Comparison of ENCODE assay signal across 8 mouse cellular contexts in the genomic region with DNA sequence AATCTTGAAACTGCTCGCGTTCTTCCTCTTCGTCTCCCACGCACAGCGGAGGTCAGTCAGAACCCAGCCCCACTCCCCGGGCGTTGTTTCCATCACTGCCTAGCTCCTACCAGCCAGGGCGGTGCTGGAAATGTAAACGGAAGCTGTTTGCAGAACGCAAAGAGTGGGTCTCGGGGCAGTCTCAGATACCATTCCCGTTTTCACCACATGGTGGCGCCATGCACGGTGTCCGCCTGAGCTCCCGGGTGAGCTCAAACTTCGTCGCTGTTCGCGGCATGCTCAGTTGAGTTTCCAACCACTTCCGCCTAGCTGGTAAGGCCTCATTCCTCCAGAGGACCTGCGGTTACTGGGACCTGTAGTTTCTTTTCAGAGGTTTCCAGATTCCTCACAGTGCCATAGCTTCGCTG. TPM values are rescaled to one million over a fixed set of nuclear protein-coding genes. Genes with fewer than 3 reads are reported as not detected.
DNase-seq lines count a peak whose midpoint lies in the region; ATAC-seq and TF ChIP-seq lines count a peak whose summit lies in the region.

No protein-coding gene starts in this region.

- H3K27ac ChIP-seq in heart, embryonic 15.5 days = no peak overlapping the region
- no peak overlapping the region for H3K27ac ChIP-seq in liver, postnatal 0 days (ENCODE audit: low read depth)
- H3K27ac ChIP-seq in neural tube, embryonic 13.5 days (replicated peaks) = no peak overlapping the region

- peak; percentile 54 for ATAC-seq in erythroid progenitor cell, adult 5-6 weeks (replicated peaks; ENCODE audit: low FRiP score, poor library complexity, severe bottlenecking)
- ATAC-seq in heart, embryonic 15.5 days (replicated peaks; ENCODE audit: insufficient number of reproducible peaks, insufficient read depth, low FRiP score, low read depth) = 0 out of 2 replicates have a peak, but pooled peaks have one; percentile 42
- ATAC-seq in liver, postnatal 0 days = peak; percentile 69
- no peak for ATAC-seq in neural tube, embryonic 13.5 days (ENCODE audit: low read depth)

- H3K9me3 ChIP-seq in heart, embryonic 15.5 days (replicated peaks) = no peaks in the 10 kb centered on the region
- H3K9me3 ChIP-seq in liver, postnatal 0 days (ENCODE audit: low read length) = no peaks in the 10 kb centered on the region
- no peaks in the 10 kb centered on the region for H3K9me3 ChIP-seq in neural tube, embryonic 13.5 days

- 3% methylated on average over 23 of the region's 23 CpGs for WGBS in heart, embryonic 15.5 days
- WGBS in liver, postnatal 0 days (ENCODE audit: insufficient replicate concordance) = under 1% methylated on average over 23 of the region's 23 CpGs
- WGBS in neural tube, embryonic 13.5 days = 3% methylated on average over 23 of the region's 23 CpGs

- peaks cover 87% of the 10 kb centered on the region for H3K27me3 ChIP-seq in heart, embryonic 15.5 days
- H3K27me3 ChIP-seq in liver, postnatal 0 days (ENCODE audit: insufficient read depth, low read length) = peaks cover 45% of the 10 kb centered on the region
- H3K27me3 ChIP-seq in neural tube, embryonic 13.5 days = peaks cover 94% of the 10 kb centered on the region

- TF ChIP-seq EP300 in liver, postnatal 0 days (IDR thresholded peaks at IDR 0.05; ENCODE audit: low read depth) = no peak

- H3K9ac ChIP-seq in heart, embryonic 15.5 days = peak overlapping the region; percentile 18; the same call in 1 of the 2 replicates
- no peak overlapping the region for H3K9ac ChIP-seq in liver, postnatal 0 days (replicated peaks)
- no peak overlapping the region for H3K9ac ChIP-seq in neural tube, embryonic 13.5 days

- H3K4me2 ChIP-seq in heart, embryonic 15.5 days = peak overlapping the region; percentile 54
- H3K4me2 ChIP-seq in liver, postnatal 0 days (ENCODE audit: low read depth, low read length) = peak overlapping the region; percentile 51
- H3K4me2 ChIP-seq in neural tube, embryonic 13.5 days = peak overlapping the region; percentile 40

- H3K4me3 ChIP-seq in heart, embryonic 15.5 days = peak overlapping the region; percentile 33
- no peak overlapping the region for H3K4me3 ChIP-seq in liver, postnatal 0 days (ENCODE audit: low read depth, low read length)
- 0 out of 2 replicates have a peak overlapping the region, but pooled peaks have one; percentile 8 for H3K4me3 ChIP-seq in neural tube, embryonic 13.5 days

- DNase-seq in CD4-positive helper T cell, adult 2 months (ENCODE audit: low read depth, low spot score) = peak; percentile 93
- DNase-seq in adrenal gland, postnatal 36 days = peak; percentile 85 to 88
- DNase-seq in kidney, postnatal 14 days = peak; percentile 87
- DNase-seq in liver, postnatal 0 days = peak; percentile 92
- peak; percentile 80 to 84 for DNase-seq in thymus, adult 18-20 months

- H3K4me1 ChIP-seq in heart, embryonic 15.5 days (replicated peaks) = peaks cover 27% of the 10 kb centered on the region
- peaks cover 18% of the 10 kb centered on the region for H3K4me1 ChIP-seq in liver, postnatal 0 days (ENCODE audit: insufficient read depth)
- peaks cover 24% of the 10 kb centered on the region for H3K4me1 ChIP-seq in neural tube, embryonic 13.5 days (replicated peaks)

- no peaks in the 10 kb centered on the region for H3K36me3 ChIP-seq in heart, embryonic 15.5 days
- no peaks in the 10 kb centered on the region for H3K36me3 ChIP-seq in liver, postnatal 0 days (replicated peaks; ENCODE audit: insufficient read depth, low read length)
- no peaks in the 10 kb centered on the region for H3K36me3 ChIP-seq in neural tube, embryonic 13.5 days

- peak; percentile 91 for TF ChIP-seq CTCF in liver, postnatal 0 days (IDR thresholded peaks at IDR 0.05; ENCODE audit: low read depth)

RNA-seq across cellular contexts. Expression of a gene that starts 1.6 kb away (rescaled TPM):
- total RNA-seq in adrenal gland, postnatal 36 days (2021) = 1 to 10 TPM; 1.2 to 1.5 TPM
- 0.72 TPM in 1 of 2 replicates, not detected in the other for total RNA-seq in erythroid progenitor cell, adult 5-6 weeks (2015; ENCODE audit: low replicate concordance)
- total RNA-seq in erythroid progenitor cell, adult 5-6 weeks (2017; ENCODE audit: low replicate concordance) = not detected in 2 replicates
- polyA plus RNA-seq in heart, embryonic 15.5 days (2015; fragmentation: Nextera tagmentation; extraction: Ambion mirVana) = 0.93 and 2.1 TPM in 2 replicates
- polyA plus RNA-seq in liver, postnatal 0 days (2015; fragmentation: Nextera tagmentation; extraction: Ambion mirVana) = 1.8 and 2.2 TPM in 2 replicates
- polyA plus RNA-seq in neural tube, embryonic 13.5 days (2015; fragmentation: Nextera tagmentation; extraction: Ambion mirVana) = 0.21 and 0.51 TPM in 2 replicates

RNA-seq across cellular contexts. Expression of a gene that starts 4.9 kb away (rescaled TPM):
- not detected for total RNA-seq in adrenal gland, postnatal 36 days (2021)
- total RNA-seq in erythroid progenitor cell, adult 5-6 weeks (2015; ENCODE audit: low replicate concordance) = not detected in 2 replicates
- total RNA-seq in erythroid progenitor cell, adult 5-6 weeks (2017; ENCODE audit: low replicate concordance) = not detected in 2 replicates
- polyA plus RNA-seq in heart, embryonic 15.5 days (2015; fragmentation: Nextera tagmentation; extraction: Ambion mirVana) = 0.23 TPM in 1 of 2 replicates, not detected in the other
- polyA plus RNA-seq in liver, postnatal 0 days (2015; fragmentation: Nextera tagmentation; extraction: Ambion mirVana) = not detected in 2 replicates
- 0.13 and 0.15 TPM in 2 replicates for polyA plus RNA-seq in neural tube, embryonic 13.5 days (2015; fragmentation: Nextera tagmentation; extraction: Ambion mirVana)

RNA-seq across cellular contexts. Expression of a gene that starts 24.2 kb away (rescaled TPM):
- total RNA-seq in adrenal gland, postnatal 36 days (2021) = 10 to 100 TPM; 37.1 to 53.6 TPM
- 15.1 and 30.2 TPM in 2 replicates for total RNA-seq in erythroid progenitor cell, adult 5-6 weeks (2015; ENCODE audit: low replicate concordance)
- 3.7 and 3.9 TPM in 2 replicates for total RNA-seq in erythroid progenitor cell, adult 5-6 weeks (2017; ENCODE audit: low replicate concordance)
- 58.4 and 73.4 TPM in 2 replicates for polyA plus RNA-seq in heart, embryonic 15.5 days (2015; fragmentation: Nextera tagmentation; extraction: Ambion mirVana)
- 10.7 and 12.0 TPM in 2 replicates for polyA plus RNA-seq in liver, postnatal 0 days (2015; fragmentation: Nextera tagmentation; extraction: Ambion mirVana)
- polyA plus RNA-seq in neural tube, embryonic 13.5 days (2015; fragmentation: Nextera tagmentation; extraction: Ambion mirVana) = 316 and 346 TPM in 2 replicates

RNA-seq across cellular contexts. Expression of a gene that starts 38.0 kb away (rescaled TPM):
- 1 to 10 TPM; 1.7 to 3.0 TPM for total RNA-seq in adrenal gland, postnatal 36 days (2021)
- total RNA-seq in erythroid progenitor cell, adult 5-6 weeks (2015; ENCODE audit: low replicate concordance) = not detected in 2 replicates
- total RNA-seq in erythroid progenitor cell, adult 5-6 weeks (2017; ENCODE audit: low replicate concordance) = 2.0 TPM in 1 of 2 replicates, not detected in the other
- polyA plus RNA-seq in heart, embryonic 15.5 days (2015; fragmentation: Nextera tagmentation; extraction: Ambion mirVana) = 0.94 and 1.6 TPM in 2 replicates
- 0.15 TPM in 1 of 2 replicates, not detected in the other for polyA plus RNA-seq in liver, postnatal 0 days (2015; fragmentation: Nextera tagmentation; extraction: Ambion mirVana)
- polyA plus RNA-seq in neural tube, embryonic 13.5 days (2015; fragmentation: Nextera tagmentation; extraction: Ambion mirVana) = 0.84 and 1.8 TPM in 2 replicates
